Mouse (Mus musculus): ENCODE measurements around the gene Tor1b.
A peak's percentile ranks its signal among the peaks of the same experiment; 100 is the strongest.
"Not testable (repeated sequence)": the region's sequence is repeated elsewhere in the genome, so short reads cannot be mapped to it uniquely, and the experiment has no call there.

The Tor1b gene

GRCm38 (mm10) chr2:30952824-30953490, at the start of gene Tor1b:
Tor1b (plus strand) TSS chr2:30952959.
- DNase-seq (ENCODE audit: extremely low spot score, low read depth, low spot score) = peak; percentile 78

- no peak for DNase-seq (ENCODE audit: extremely low spot score, low read depth, low spot score)
Measured at GRCm38 (mm10) chr2:30904231-30904630, 48.5 kb upstream of the Tor1b start.

- DNase-seq (ENCODE audit: extremely low spot score, low read depth, low spot score) = no peak
Measured at GRCm38 (mm10) chr2:30904991-30905390, 47.8 kb upstream of the Tor1b start.

- DNase-seq (ENCODE audit: extremely low spot score, low read depth, low spot score) = no peak
Measured at GRCm38 (mm10) chr2:30905906-30906305, 46.9 kb upstream of the Tor1b start.

GRCm38 (mm10) chr2:30906641-30907040, 46.1 kb upstream of the Tor1b start:
- DNase-seq (ENCODE audit: extremely low spot score, low read depth, low spot score) = no peak

GRCm38 (mm10) chr2:30912291-30912773, 40.4 kb upstream of the Tor1b start:
- no peak for DNase-seq (ENCODE audit: extremely low spot score, low read depth, low spot score)

GRCm38 (mm10) chr2:30913022-30913421, 39.7 kb upstream of the Tor1b start:
- DNase-seq (ENCODE audit: extremely low spot score, low read depth, low spot score) = no peak

GRCm38 (mm10) chr2:30914836-30915235, 37.9 kb upstream of the Tor1b start:
- DNase-seq (ENCODE audit: extremely low spot score, low read depth, low spot score) = no peak

GRCm38 (mm10) chr2:30915376-30915775, 37.4 kb upstream of the Tor1b start:
- no peak for DNase-seq (ENCODE audit: extremely low spot score, low read depth, low spot score)

- not testable (repeated sequence) for DNase-seq (ENCODE audit: extremely low spot score, low read depth, low spot score)
Measured at GRCm38 (mm10) chr2:30915933-30916332, 36.8 kb upstream of the Tor1b start.

GRCm38 (mm10) chr2:30917649-30918048, 35.1 kb upstream of the Tor1b start:
- no peak for DNase-seq (ENCODE audit: extremely low spot score, low read depth, low spot score)

GRCm38 (mm10) chr2:30918126-30918525, 34.6 kb upstream of the Tor1b start:
- no peak for DNase-seq (ENCODE audit: extremely low spot score, low read depth, low spot score)

GRCm38 (mm10) chr2:30918780-30919329, 33.9 kb upstream of the Tor1b start:
- no peak for DNase-seq (ENCODE audit: extremely low spot score, low read depth, low spot score)

- DNase-seq (ENCODE audit: extremely low spot score, low read depth, low spot score) = no peak
Measured at GRCm38 (mm10) chr2:30920216-30920615, 32.5 kb upstream of the Tor1b start.

- DNase-seq (ENCODE audit: extremely low spot score, low read depth, low spot score) = no peak
Measured at GRCm38 (mm10) chr2:30923099-30923498, 29.7 kb upstream of the Tor1b start.

GRCm38 (mm10) chr2:30925181-30925580, 27.6 kb upstream of the Tor1b start:
- no peak for DNase-seq (ENCODE audit: extremely low spot score, low read depth, low spot score)

GRCm38 (mm10) chr2:30926381-30926780, 26.4 kb upstream of the Tor1b start:
- DNase-seq (ENCODE audit: extremely low spot score, low read depth, low spot score) = no peak

- DNase-seq (ENCODE audit: extremely low spot score, low read depth, low spot score) = no peak
Measured at GRCm38 (mm10) chr2:30927151-30927781, 25.5 kb upstream of the Tor1b start.

GRCm38 (mm10) chr2:30927844-30928628, 24.7 kb upstream of the Tor1b start:
- no peak for DNase-seq (ENCODE audit: extremely low spot score, low read depth, low spot score)

- DNase-seq (ENCODE audit: extremely low spot score, low read depth, low spot score) = no peak
Measured at GRCm38 (mm10) chr2:30928893-30929482, 23.8 kb upstream of the Tor1b start.

GRCm38 (mm10) chr2:30929483-30930045, 23.2 kb upstream of the Tor1b start, which contains the start of gene Ptges:
Ptges (minus strand) TSS chr2:30929863.
- no peak for DNase-seq (ENCODE audit: extremely low spot score, low read depth, low spot score)

Data from hindlimb bud, embryonic 11.5 days (tissue).